Mouse (Mus musculus) bone marrow macrophage, adult 2 months (primary cell): ENCODE measurements around the gene Gars. TPM values are rescaled to one million over a fixed set of nuclear protein-coding genes. Genes with fewer than 3 reads are reported as not detected.

ENCODE experiments used
- H3K27ac ChIP-seq: 2 replicates; pipeline ENCODE4 v1.5.1; 2012; ENCODE audit warnings: low read depth, low read length; ENCODE audit not compliant: insufficient read depth
- H3K4me1 ChIP-seq: 2 replicates; pipeline ENCODE4 v1.6.1; 2012; ENCODE audit warnings: low read length; ENCODE audit not compliant: control insufficient read depth, insufficient read depth
- H3K4me3 ChIP-seq: 2 replicates; pipeline ENCODE4 v1.5.1; 2012; ENCODE audit warnings: mild to moderate bottlenecking, low read length, moderate library complexity; ENCODE audit not compliant: insufficient read depth
- CTCF ChIP-seq: IDR thresholded peaks from 2 replicates; pipeline ENCODE4 v1.5.1; 2012; ENCODE audit warnings: low read depth, mild to moderate bottlenecking, low read length, moderate library complexity
- POLR2A ChIP-seq: IDR thresholded peaks from 2 replicates; pipeline ENCODE4 v1.6.1; 2012; ENCODE audit warnings: mild to moderate bottlenecking, low read depth, low read length, borderline replicate concordance
- polyA plus RNA-seq: library from polyadenylated mRNA; stranded (reverse); fragments of >200 nt; gene quantifications from 2 replicates; pipeline ENCODE4 v1.2.4, GENCODE M21; 2012; ENCODE audit not compliant: missing spikeins, insufficient read depth, insufficient read length

Gene Gars
- 45.7 and 49.7 TPM in 2 replicates for polyA plus RNA-seq

DNA sequence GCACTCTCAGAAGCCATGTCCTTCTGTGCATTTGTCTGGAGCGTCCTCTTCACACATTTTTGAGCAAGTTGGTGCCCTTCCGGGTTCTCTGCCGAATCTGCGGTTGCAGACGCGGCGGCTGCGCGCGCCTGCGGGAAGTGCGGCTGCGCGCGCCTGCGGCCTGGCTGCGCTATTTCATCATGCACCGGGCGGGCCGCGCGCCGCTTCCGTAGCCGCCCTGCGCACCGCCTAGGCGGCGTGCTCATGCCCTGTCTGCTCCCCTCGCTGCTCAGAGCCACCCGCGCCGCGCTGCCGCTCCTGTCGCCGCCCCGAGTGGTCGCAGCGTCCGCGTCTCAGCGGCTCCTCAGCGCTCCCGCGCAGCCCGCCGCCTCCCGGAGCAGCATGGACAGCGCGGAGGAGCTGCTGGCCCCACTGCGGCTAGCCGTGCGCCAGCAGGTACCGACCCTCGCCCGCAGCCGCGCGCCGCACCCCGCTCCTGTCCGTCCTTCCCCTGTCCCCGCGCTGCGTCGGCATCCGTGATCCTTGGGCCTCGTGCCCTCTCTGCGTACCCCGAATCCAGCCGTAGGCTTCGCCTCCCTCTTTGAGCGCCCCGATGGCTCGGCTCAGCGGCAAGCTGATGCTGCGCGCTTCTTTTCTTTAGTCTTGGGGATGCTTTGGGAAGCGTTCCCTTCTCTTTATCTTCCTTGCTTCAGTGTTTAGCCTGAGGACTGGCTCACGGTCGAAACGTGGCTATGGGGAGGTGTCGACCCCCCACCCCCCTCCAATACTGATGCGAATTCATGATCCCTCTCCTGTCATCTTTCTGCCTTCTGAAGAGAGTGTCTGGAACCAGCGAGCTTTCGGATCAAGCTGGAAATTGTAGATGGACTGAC lies at the start of gene Gars:
Gene Gars (plus strand): TSS at position 209 of the 872 bp plus-strand sequence.
- Histone ChIP-seq H3K27ac (peak within 1 kb of the TSS; percentile 91), H3K4me3 (peak within 1 kb of the TSS; percentile 81), H3K4me1 (peaks cover 10% of the 10 kb centered on the region)
- TF ChIP-seq POLR2A (no peak), CTCF (no peak)

DNA sequence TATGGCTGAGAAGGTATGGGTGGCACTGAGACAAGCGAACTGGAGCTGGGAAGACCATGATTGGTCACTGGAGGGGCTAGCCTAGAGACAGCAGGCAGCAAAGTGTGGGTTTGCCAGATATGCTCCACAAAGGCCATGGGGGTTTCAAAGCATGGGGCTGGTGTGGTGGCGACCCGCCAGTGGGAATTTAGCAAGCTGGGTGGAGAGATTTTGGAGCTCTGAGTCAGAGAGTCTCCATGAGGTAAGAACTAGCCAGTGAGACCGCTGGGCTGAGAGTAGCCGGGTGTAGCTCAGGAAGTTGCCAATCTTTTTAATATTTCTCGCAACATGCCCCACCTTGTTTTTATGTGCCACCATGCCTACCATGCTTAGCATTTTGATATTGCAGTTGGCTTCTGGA lies 49.7 kb upstream of the Gars start:
- TF ChIP-seq CTCF: no peak
- TF ChIP-seq POLR2A: no peak

GRCm38 (mm10) chr6:54991189-54991588 lies 46.6 kb upstream of the Gars start:
- H3K27ac ChIP-seq: no peak overlapping the region
- no peak for TF ChIP-seq CTCF
- no peak overlapping the region for H3K4me3 ChIP-seq
- H3K4me1 ChIP-seq: peaks cover 11% of the 10 kb centered on the region

More for the DNA sequence above, 49.7 kb upstream of the Gars start:
- Histone ChIP-seq H3K4me1 (peaks cover 6% of the 10 kb centered on the region), H3K27ac (no peak overlapping the region), H3K4me3 (no peak overlapping the region)

GRCm38 (mm10) chr6:54992141-54992540 lies 45.7 kb upstream of the Gars start:
- peaks cover 11% of the 10 kb centered on the region for H3K4me1 ChIP-seq
- no peak overlapping the region for H3K27ac ChIP-seq
- TF ChIP-seq CTCF (no peak), POLR2A (no peak)
- H3K4me3 ChIP-seq: peak overlapping the region; percentile 62

GRCm38 (mm10) chr6:54992734-54993260 lies 45.0 kb upstream of the Gars start, which contains the start of gene Ggct:
Gene Ggct (minus strand): TSS chr6:54992950.
- TF ChIP-seq CTCF: peak; percentile 32; the same call in 1 of the 2 replicates
- no peak for TF ChIP-seq POLR2A
- Histone ChIP-seq H3K4me3 (peak within 1 kb of the TSS; percentile 68), H3K27ac (peak within 1 kb of the TSS; percentile 16), H3K4me1 (peaks cover 11% of the 10 kb centered on the region)

GRCm38 (mm10) chr6:54996361-54996760 lies 41.4 kb upstream of the Gars start:
- Histone ChIP-seq H3K4me3 (no peak overlapping the region), H3K4me1 (peaks cover 11% of the 10 kb centered on the region), H3K27ac (no peak overlapping the region)
- TF ChIP-seq POLR2A (no peak), CTCF (no peak)

DNA sequence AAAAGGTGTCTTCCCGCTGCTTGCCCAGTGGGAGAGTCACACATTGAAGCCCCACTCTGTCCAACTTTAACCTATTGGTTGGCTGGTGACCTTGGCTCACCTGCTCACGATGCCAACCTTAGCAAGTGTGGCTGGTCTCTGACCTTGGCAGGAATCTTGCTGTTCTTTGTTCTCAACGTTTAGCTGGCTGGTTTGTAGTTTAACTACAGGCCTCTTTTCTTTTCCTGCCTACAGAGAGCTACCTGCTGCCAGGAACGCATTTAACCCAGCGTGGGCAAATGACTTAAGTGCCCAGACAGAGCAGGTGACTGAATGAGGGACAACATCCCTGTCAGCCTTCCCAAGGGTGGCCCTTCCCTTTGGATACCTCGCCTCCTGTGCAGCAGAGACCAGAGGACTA lies 40.1 kb upstream of the Gars start:
- H3K4me1 ChIP-seq: peaks cover 5% of the 10 kb centered on the region
- TF ChIP-seq POLR2A (no peak), CTCF (no peak)
- no peak overlapping the region for H3K27ac ChIP-seq
- H3K4me3 ChIP-seq: no peak overlapping the region

DNA sequence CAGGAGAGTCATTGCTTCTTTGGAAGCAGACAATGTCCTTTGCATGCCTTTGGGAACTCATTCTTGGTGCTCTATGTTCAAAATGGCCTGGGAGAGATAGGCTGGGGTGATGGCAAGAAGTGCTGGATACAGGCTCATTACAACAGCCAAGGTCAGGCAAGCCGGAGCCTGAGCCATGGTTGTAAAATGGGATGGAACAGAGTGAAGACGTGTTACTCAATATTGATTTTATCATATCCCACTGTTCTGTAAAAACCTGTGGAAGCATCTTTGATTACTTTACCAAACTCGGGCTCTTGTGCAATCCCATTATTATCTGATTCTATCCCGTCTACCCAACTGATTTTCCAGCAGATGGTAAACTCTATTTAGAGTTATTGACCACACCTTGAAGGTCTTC lies 36.5 kb upstream of the Gars start:
- TF ChIP-seq CTCF (no peak), POLR2A (no peak)
- Histone ChIP-seq H3K27ac (no peak overlapping the region), H3K4me3 (no peak overlapping the region), H3K4me1 (peaks cover 4% of the 10 kb centered on the region; the same call in 1 of the 2 replicates)

- Histone ChIP-seq H3K4me3 (no peak overlapping the region), H3K4me1 (peaks cover 4% of the 10 kb centered on the region; the same call in 1 of the 2 replicates), H3K27ac (no peak overlapping the region)
- no peak for TF ChIP-seq POLR2A
- TF ChIP-seq CTCF: no peak
These were observed 35.4 kb upstream of the Gars start for GRCm38 (mm10) chr6:55002438-55002837.

GRCm38 (mm10) chr6:55003559-55003958 lies 34.2 kb upstream of the Gars start:
- H3K4me3 ChIP-seq: no peak overlapping the region
- TF ChIP-seq CTCF: no peak
- peaks cover 4% of the 10 kb centered on the region; the same call in 1 of the 2 replicates for H3K4me1 ChIP-seq
- no peak overlapping the region for H3K27ac ChIP-seq
